ENCODE assay signal across 8 mouse cellular contexts in genomic region chr7:15967312-15967711, GRCm38 (mm10). TPM values are rescaled to one million over a fixed set of nuclear protein-coding genes. Genes with fewer than 3 reads are reported as not detected.
A peak's percentile ranks its signal among the peaks of the same experiment; 100 is the strongest.
DNase-seq lines count a peak whose midpoint lies in the region; ATAC-seq and TF ChIP-seq lines count a peak whose summit lies in the region.

Gene Ehd2, minus strand, starts transcription at chr7:15967567.

- no peaks in the 10 kb centered on the region for H3K27me3 ChIP-seq in hindbrain, embryonic 12.5 days
- H3K27me3 ChIP-seq in limb, embryonic 12.5 days, result no peaks in the 10 kb centered on the region
- H3K27me3 ChIP-seq in midbrain, embryonic 13.5 days, result no peaks in the 10 kb centered on the region
- H3K27me3 ChIP-seq in spleen, adult 2 months (ENCODE audit: control insufficient read depth, insufficient read depth, low read length), result no peaks in the 10 kb centered on the region

- TF ChIP-seq POLR2A in spleen, adult 2 months (IDR thresholded peaks at IDR 0.05; ENCODE audit: low read depth, low read length), result no peak

- peaks cover 26% of the 10 kb centered on the region for H3K36me3 ChIP-seq in hindbrain, embryonic 12.5 days
- H3K36me3 ChIP-seq in limb, embryonic 12.5 days, result peaks cover 26% of the 10 kb centered on the region
- H3K36me3 ChIP-seq in midbrain, embryonic 13.5 days, result peaks cover 26% of the 10 kb centered on the region
- H3K36me3 ChIP-seq in spleen, adult 2 months (ENCODE audit: control insufficient read depth, insufficient read depth, low read length), result peaks cover 11% of the 10 kb centered on the region

- no peaks in the 10 kb centered on the region for H3K9me3 ChIP-seq in hindbrain, embryonic 12.5 days (replicated peaks)
- H3K9me3 ChIP-seq in limb, embryonic 12.5 days, result peaks cover 3% of the 10 kb centered on the region; the same call in 1 of the 2 replicates
- no peaks in the 10 kb centered on the region for H3K9me3 ChIP-seq in midbrain, embryonic 13.5 days

- 2% methylated on average over 22 of the region's 22 CpGs for WGBS in hindbrain, embryonic 12.5 days
- WGBS in limb, embryonic 12.5 days, result 1% methylated on average over 22 of the region's 22 CpGs
- 1% methylated on average over 21 of the region's 22 CpGs for WGBS in midbrain, embryonic 13.5 days
- WGBS in spleen, adult 2 months, result 10% methylated on average over 22 of the region's 22 CpGs

- peak; percentile 75 to 79 for DNase-seq in layer of hippocampus, postnatal 10 days (ENCODE audit: low spot score in 2 of 2)
- DNase-seq in layer of hippocampus, adult 8-10 months (ENCODE audit: low spot score in 2 of 2), result no peak
- DNase-seq in cerebellum, adult 9-10 months, result peak; percentile 66
- DNase-seq in forelimb bud, embryonic 11.5 days (ENCODE audit: low read depth, low spot score), result peak; percentile 63
- peak in 1 of 2 experiments; percentile 62 for DNase-seq in spleen, adult 2 months (ENCODE audit: low read depth in 1 of 2, low spot score in 2 of 2)

- peak within 1 kb of the TSS; percentile 15; the same call in 1 of the 2 replicates for H3K9ac ChIP-seq in hindbrain, embryonic 12.5 days
- H3K9ac ChIP-seq in limb, embryonic 12.5 days (replicated peaks), result peak within 1 kb of the TSS; percentile 44
- H3K9ac ChIP-seq in midbrain, embryonic 13.5 days (replicated peaks), result no peak within 1 kb of the TSS

- H3K4me3 ChIP-seq in hindbrain, embryonic 12.5 days, result peak within 1 kb of the TSS; percentile 32
- H3K4me3 ChIP-seq in limb, embryonic 12.5 days (replicated peaks), result peak within 1 kb of the TSS; percentile 38
- H3K4me3 ChIP-seq in midbrain, embryonic 13.5 days (replicated peaks), result peak within 1 kb of the TSS; percentile 31
- H3K4me3 ChIP-seq in spleen, adult 2 months (ENCODE audit: extremely low read depth, insufficient read depth, insufficient read length), result peak within 1 kb of the TSS; percentile 35

- H3K4me2 ChIP-seq in hindbrain, embryonic 12.5 days (replicated peaks), result peak within 1 kb of the TSS; percentile 52
- H3K4me2 ChIP-seq in limb, embryonic 12.5 days, result peak within 1 kb of the TSS; percentile 58
- H3K4me2 ChIP-seq in midbrain, embryonic 13.5 days (replicated peaks), result peak within 1 kb of the TSS; percentile 48

- peak; percentile 74 for ATAC-seq in hindbrain, embryonic 12.5 days (ENCODE audit: low FRiP score)
- ATAC-seq in limb, embryonic 12.5 days (ENCODE audit: insufficient number of reproducible peaks, insufficient read depth, low FRiP score, low TSS enrichment, low read depth), result peak; percentile 67
- peak; percentile 79 for ATAC-seq in midbrain, embryonic 13.5 days

- H3K27ac ChIP-seq in hindbrain, embryonic 12.5 days, result no peak within 1 kb of the TSS
- no peak within 1 kb of the TSS for H3K27ac ChIP-seq in limb, embryonic 12.5 days
- H3K27ac ChIP-seq in midbrain, embryonic 13.5 days, result no peak within 1 kb of the TSS
- no peak within 1 kb of the TSS for H3K27ac ChIP-seq in spleen, adult 2 months (ENCODE audit: insufficient read depth, low read length)

- peaks cover 11% of the 10 kb centered on the region for H3K4me1 ChIP-seq in hindbrain, embryonic 12.5 days
- H3K4me1 ChIP-seq in limb, embryonic 12.5 days (replicated peaks), result peaks cover 10% of the 10 kb centered on the region
- H3K4me1 ChIP-seq in midbrain, embryonic 13.5 days (replicated peaks), result peaks cover 10% of the 10 kb centered on the region
- H3K4me1 ChIP-seq in spleen, adult 2 months (ENCODE audit: control insufficient read depth, insufficient read depth, insufficient read length), result peaks cover 8% of the 10 kb centered on the region

- TF ChIP-seq CTCF in spleen, adult 2 months (IDR thresholded peaks at IDR 0.05; ENCODE audit: extremely low read depth, insufficient read depth, insufficient read length, insufficient replicate concordance), result peak; percentile 91

RNA-seq across cellular contexts. Expression of gene Ehd2, which starts in this region (rescaled TPM):
- 10 to 100 TPM in 1 of 2 experiments, 1 to 10 TPM in 1; 8.6 to 14.0 TPM for total RNA-seq in layer of hippocampus, postnatal 10 days (2021)
- total RNA-seq in layer of hippocampus, adult 8-10 months (2022), result 10 to 100 TPM in 1 of 4 experiments, 1 to 10 TPM in 3; 6.3 to 10.3 (median 8.7) TPM
- polyA plus RNA-seq in hindbrain, embryonic 12.5 days (2016; fragmentation: Nextera tagmentation; extraction: Ambion mirVana), result 10.1 and 16.6 TPM in 2 replicates
- polyA plus RNA-seq in limb, embryonic 12.5 days (2016; fragmentation: Nextera tagmentation; extraction: Ambion mirVana), result 10.0 and 12.4 TPM in 2 replicates
- 3.3 and 4.7 TPM in 2 replicates for polyA plus RNA-seq in midbrain, embryonic 13.5 days (2015; fragmentation: Nextera tagmentation; extraction: Ambion mirVana)
- polyA plus RNA-seq in spleen, adult 2 months (2012; rRNA removed), result 17.2 and 19.5 TPM in 2 replicates

Comparison
In these comparisons a context has a peak if more than half of its experiments do, and no peak if none do; other contexts are left out.
1. DNase-seq: peak in layer of hippocampus, postnatal 10 days (2 of 2), cerebellum, adult 9-10 months (single experiment) and forelimb bud, embryonic 11.5 days (single experiment); none in layer of hippocampus, adult 8-10 months (0 of 2).
2. Peak in every context shown above with its lines, with median percentiles within 50 percentile points of each other: ATAC-seq, H3K4me2 ChIP-seq and H3K4me3 ChIP-seq.